ENCODE assay signal across 14 mouse cellular contexts in genomic region chr14:9555807-9556206, GRCm38 (mm10).
DNase-seq lines count a peak whose midpoint lies in the region; ATAC-seq lines count a peak whose summit lies in the region.
"Had no signal": no experiment of that assay in that cellular context is flagged by ENCODE, and none has a peak within 500 bp of the region (broad histone marks: within the 10 kb centered on the region; RNA-seq: fewer than 3 reads in every experiment).

No protein-coding gene starts in this region.

- no peak overlapping the region for H3K4me2 ChIP-seq in hindbrain, embryonic 11.5 days (replicated peaks; ENCODE audit: low read depth, low read length)
- no peak overlapping the region for H3K4me2 ChIP-seq in hindbrain, embryonic 14.5 days (replicated peaks)
- H3K4me2 ChIP-seq in neural tube, embryonic 11.5 days (ENCODE audit: low read depth), result no peak overlapping the region
- H3K4me2 ChIP-seq in embryonic facial prominence, embryonic 11.5 days (ENCODE audit: low read depth, low read length), result no peak overlapping the region
- H3K4me2 ChIP-seq: embryonic facial prominence, embryonic 15.5 days; intestine, embryonic 15.5 days; liver, embryonic 13.5 days; midbrain, embryonic 11.5 days had no signal

- H3K4me1 ChIP-seq in hindbrain, embryonic 11.5 days (replicated peaks; ENCODE audit: control insufficient read depth, insufficient read depth, low read length), result no peaks in the 10 kb centered on the region
- peaks cover 7% of the 10 kb centered on the region; the same call in 1 of the 2 replicates for H3K4me1 ChIP-seq in hindbrain, embryonic 14.5 days (replicated peaks; ENCODE audit: control insufficient read depth, insufficient read depth, low read length)
- no peaks in the 10 kb centered on the region for H3K4me1 ChIP-seq in neural tube, embryonic 11.5 days (ENCODE audit: control insufficient read depth, insufficient read depth, low read length)
- H3K4me1 ChIP-seq in embryonic facial prominence, embryonic 11.5 days (ENCODE audit: control insufficient read depth, insufficient read depth, low read length), result no peaks in the 10 kb centered on the region
- H3K4me1 ChIP-seq: intestine, embryonic 15.5 days; liver, embryonic 13.5 days had no signal

- no peaks in the 10 kb centered on the region for H3K27me3 ChIP-seq in hindbrain, embryonic 11.5 days (ENCODE audit: control insufficient read depth, insufficient read depth, low read length)
- H3K27me3 ChIP-seq in hindbrain, embryonic 14.5 days (ENCODE audit: control insufficient read depth, insufficient read depth, low read length), result no peaks in the 10 kb centered on the region
- no peaks in the 10 kb centered on the region for H3K27me3 ChIP-seq in neural tube, embryonic 11.5 days (ENCODE audit: control insufficient read depth, insufficient read depth, low read length)
- H3K27me3 ChIP-seq in embryonic facial prominence, embryonic 11.5 days (ENCODE audit: control insufficient read depth, insufficient read depth, low read length), result no peaks in the 10 kb centered on the region
- H3K27me3 ChIP-seq: embryonic facial prominence, embryonic 15.5 days; intestine, embryonic 15.5 days; liver, embryonic 13.5 days had no signal

- ATAC-seq in hindbrain, embryonic 11.5 days (ENCODE audit: low FRiP score), result no peak
- ATAC-seq in hindbrain, embryonic 14.5 days (ENCODE audit: low FRiP score), result no peak
- ATAC-seq in neural tube, embryonic 11.5 days (ENCODE audit: insufficient read depth, low FRiP score, low TSS enrichment), result no peak
- ATAC-seq in embryonic facial prominence, embryonic 11.5 days (replicated peaks; ENCODE audit: insufficient number of reproducible peaks, low FRiP score, low TSS enrichment, low read depth), result no peak
- no peak for ATAC-seq in erythroblast, adult 5-6 weeks (replicated peaks; ENCODE audit: low FRiP score, poor library complexity, severe bottlenecking)
- ATAC-seq: intestine, embryonic 15.5 days had no signal

- H3K36me3 ChIP-seq in hindbrain, embryonic 11.5 days (ENCODE audit: control insufficient read depth, insufficient read depth, low read length), result no peaks in the 10 kb centered on the region
- H3K36me3 ChIP-seq in hindbrain, embryonic 14.5 days (replicated peaks; ENCODE audit: control insufficient read depth, insufficient read depth), result no peaks in the 10 kb centered on the region
- H3K36me3 ChIP-seq in neural tube, embryonic 11.5 days (ENCODE audit: control insufficient read depth, insufficient read depth, low read length), result no peaks in the 10 kb centered on the region
- no peaks in the 10 kb centered on the region for H3K36me3 ChIP-seq in embryonic facial prominence, embryonic 11.5 days (replicated peaks; ENCODE audit: control insufficient read depth, insufficient read depth, low read depth, low read length)
- H3K36me3 ChIP-seq: embryonic facial prominence, embryonic 15.5 days; intestine, embryonic 15.5 days; liver, embryonic 13.5 days had no signal

- peak; percentile 8 for DNase-seq in hindbrain, embryonic 11.5 days (ENCODE audit: low spot score)
- DNase-seq in hindbrain, embryonic 14.5 days (ENCODE audit: low spot score), result no peak
- DNase-seq in neural tube, embryonic 11.5 days (ENCODE audit: low spot score), result peak; percentile 15
- no peak for DNase-seq in neural tube, embryonic 10.5 days (ENCODE audit: extremely low spot score, low spot score)
- DNase-seq in embryonic facial prominence, embryonic 11.5 days (ENCODE audit: low spot score), result peak; percentile 32
- no peak for DNase-seq in thymus, postnatal 36 days
- DNase-seq: gastrocnemius, postnatal 25 days; liver, embryonic 13.5 days; right cerebral cortex, postnatal 14 days had no signal

- no peak overlapping the region for H3K27ac ChIP-seq in hindbrain, embryonic 11.5 days (ENCODE audit: low read depth, low read length)
- H3K27ac ChIP-seq in hindbrain, embryonic 14.5 days, result no peak overlapping the region
- no peak overlapping the region for H3K27ac ChIP-seq in neural tube, embryonic 11.5 days (ENCODE audit: low read depth, low read length)
- H3K27ac ChIP-seq in embryonic facial prominence, embryonic 11.5 days (replicated peaks; ENCODE audit: low read depth, low read length), result no peak overlapping the region
- H3K27ac ChIP-seq: embryonic facial prominence, embryonic 15.5 days; intestine, embryonic 15.5 days; liver, embryonic 13.5 days; stomach, postnatal 0 days had no signal

- 64% methylated on average over 6 of the region's 6 CpGs for WGBS in hindbrain, embryonic 11.5 days
- WGBS in hindbrain, embryonic 14.5 days, result 65% methylated on average over 6 of the region's 6 CpGs
- WGBS in neural tube, embryonic 11.5 days, result 60% methylated on average over 6 of the region's 6 CpGs
- 31% methylated on average over 6 of the region's 6 CpGs for WGBS in embryonic facial prominence, embryonic 11.5 days

- no peak overlapping the region for H3K9ac ChIP-seq in hindbrain, embryonic 11.5 days (ENCODE audit: low read depth, low read length)
- H3K9ac ChIP-seq in hindbrain, embryonic 14.5 days, result no peak overlapping the region
- no peak overlapping the region for H3K9ac ChIP-seq in neural tube, embryonic 11.5 days (ENCODE audit: low read length)
- no peak overlapping the region for H3K9ac ChIP-seq in embryonic facial prominence, embryonic 11.5 days (replicated peaks; ENCODE audit: low read length)
- H3K9ac ChIP-seq: embryonic facial prominence, embryonic 15.5 days; intestine, embryonic 15.5 days; liver, embryonic 13.5 days had no signal

- H3K9me3 ChIP-seq in hindbrain, embryonic 11.5 days (ENCODE audit: control insufficient read depth, low read length), result no peaks in the 10 kb centered on the region
- no peaks in the 10 kb centered on the region for H3K9me3 ChIP-seq in hindbrain, embryonic 14.5 days (ENCODE audit: control insufficient read depth, low read length)
- H3K9me3 ChIP-seq in neural tube, embryonic 11.5 days (ENCODE audit: control insufficient read depth, low read length), result no peaks in the 10 kb centered on the region
- H3K9me3 ChIP-seq in embryonic facial prominence, embryonic 11.5 days (replicated peaks; ENCODE audit: control insufficient read depth, low read length), result no peaks in the 10 kb centered on the region
- H3K9me3 ChIP-seq: embryonic facial prominence, embryonic 15.5 days; intestine, embryonic 15.5 days; liver, embryonic 13.5 days had no signal

- H3K4me3 ChIP-seq in hindbrain, embryonic 11.5 days (ENCODE audit: low read depth, low read length), result no peak overlapping the region
- no peak overlapping the region for H3K4me3 ChIP-seq in hindbrain, embryonic 14.5 days (replicated peaks; ENCODE audit: low read length)
- H3K4me3 ChIP-seq in neural tube, embryonic 11.5 days (ENCODE audit: low read depth, low read length), result no peak overlapping the region
- H3K4me3 ChIP-seq in embryonic facial prominence, embryonic 11.5 days (ENCODE audit: low read depth, low read length), result no peak overlapping the region
- H3K4me3 ChIP-seq: embryonic facial prominence, embryonic 15.5 days; intestine, embryonic 15.5 days; liver, embryonic 13.5 days had no signal

Comparison
In these comparisons a context has a peak if more than half of its experiments do, and no peak if none do; other contexts are left out.
1. DNase-seq: peak in hindbrain, embryonic 11.5 days (single experiment), neural tube, embryonic 11.5 days (single experiment) and embryonic facial prominence, embryonic 11.5 days (single experiment); none in hindbrain, embryonic 14.5 days (single experiment), neural tube, embryonic 10.5 days (single experiment) and thymus, postnatal 36 days (0 of 2).